Mouse (Mus musculus) erythroblast, adult 5-6 weeks (primary cell): Measurements from ENCODE around the gene Rnf114. TPM values are rescaled to one million over a fixed set of nuclear protein-coding genes. Genes with fewer than 3 reads are reported as not detected.

Experiments
- ATAC-seq: replicated peaks from 2 replicates; pipeline ENCODE4 v1.8.0; 2016; ENCODE audit warnings: moderate number of reproducible peaks, mild to moderate bottlenecking, moderate TSS enrichment, inconsistent platforms; ENCODE audit not compliant: poor library complexity, low FRiP score, severe bottlenecking
- total RNA-seq, 2 experiments: library from RNA; stranded (forward) in 1 of 2; stranded (reverse) in 1 of 2; fragments of 150-400 nt in 1 of 2; fragments of 200-764, 138-1000 nt in 1 of 2; gene quantifications; 2 replicates each; pipeline versions ENCODE4 v1.2.3 to v1.2.4; 2015 to 2017; ENCODE audit warnings: low replicate concordance in 2 of 2

Gene Rnf114
- total RNA-seq, 2 experiments from 2014 or later: 32.3 to 39.6 TPM

- ATAC-seq: no peak
These were observed 44.0 kb downstream of the Rnf114 start for GRCm38 (mm10) chr2:167536320-167536945.

- peak; percentile 76 for ATAC-seq
These were observed 45.2 kb downstream of the Rnf114 start, which contains the start of gene Snai1 for GRCm38 (mm10) chr2:167537476-167538297. TSS of gene Snai1 (plus strand) at chr2:167538195.

GRCm38 (mm10) chr2:167538671-167539306, 46.3 kb downstream of the Rnf114 start:
- ATAC-seq: no peak

GRCm38 (mm10) chr2:167539536-167540476, 47.4 kb downstream of the Rnf114 start:
- no peak for ATAC-seq

- no peak for ATAC-seq
These were observed 48.1 kb downstream of the Rnf114 start for GRCm38 (mm10) chr2:167540477-167541110.

GRCm38 (mm10) chr2:167541324-167541723, 48.9 kb downstream of the Rnf114 start:
- no peak for ATAC-seq

GRCm38 (mm10) chr2:167541761-167542160, 49.3 kb downstream of the Rnf114 start:
- no peak for ATAC-seq

- ATAC-seq: no peak
These were observed 49.9 kb downstream of the Rnf114 start for GRCm38 (mm10) chr2:167542361-167542760.

- ATAC-seq: no peak
These were observed 50.9 kb downstream of the Rnf114 start for GRCm38 (mm10) chr2:167543121-167544003.

- no peak for ATAC-seq
These were observed 51.5 kb downstream of the Rnf114 start for GRCm38 (mm10) chr2:167544004-167544356.

GRCm38 (mm10) chr2:167544456-167544855, 52.0 kb downstream of the Rnf114 start:
- no peak for ATAC-seq

- no peak for ATAC-seq
These were observed 54.2 kb downstream of the Rnf114 start for GRCm38 (mm10) chr2:167546447-167547195.

- ATAC-seq: no peak
These were observed 55.0 kb downstream of the Rnf114 start for GRCm38 (mm10) chr2:167547444-167547843.

- ATAC-seq: no peak
These were observed 56.5 kb downstream of the Rnf114 start for GRCm38 (mm10) chr2:167548961-167549360.

- ATAC-seq: no peak
These were observed 58.0 kb downstream of the Rnf114 start for GRCm38 (mm10) chr2:167550341-167550854.

GRCm38 (mm10) chr2:167551342-167551920, 59.0 kb downstream of the Rnf114 start:
- no peak for ATAC-seq

GRCm38 (mm10) chr2:167552292-167552691, 59.8 kb downstream of the Rnf114 start:
- ATAC-seq: no peak
